Mouse (Mus musculus): ENCODE results near the gene Rilp.

Gene Rilp

GRCm38 (mm10) chr11:75494296-75495049 lies 15.4 kb upstream of the Rilp start:
- peak; percentile 74 for DNase-seq

- DNase-seq: peak; percentile 96
Measured at GRCm38 (mm10) chr11:75498126-75498525, 11.8 kb upstream of the Rilp start.

- peak; percentile 92 for DNase-seq
Measured at GRCm38 (mm10) chr11:75508162-75508561, 1.7 kb upstream of the Rilp start.

GRCm38 (mm10) chr11:75508904-75509303 lies 990 bp upstream of the Rilp start:
- peak; percentile 95 for DNase-seq

- peak; percentile 99 for DNase-seq
Measured at GRCm38 (mm10) chr11:75510627-75510993, 716 bp downstream of the Rilp start.

GRCm38 (mm10) chr11:75511213-75511612 lies 1.3 kb downstream of the Rilp start:
- DNase-seq: peak; percentile 96

- peak; percentile 93 for DNase-seq
Measured at GRCm38 (mm10) chr11:75512301-75513018, 2.6 kb downstream of the Rilp start.

- peak; percentile 99 for DNase-seq
Measured at GRCm38 (mm10) chr11:75513336-75513735, 3.4 kb downstream of the Rilp start, which contains the start of gene Scarf1. TSS of gene Scarf1 (plus strand) at chr11:75513540.

GRCm38 (mm10) chr11:75515186-75515585 lies 5.3 kb downstream of the Rilp start:
- DNase-seq: peak; percentile 92

GRCm38 (mm10) chr11:75519834-75520633 lies 10.1 kb downstream of the Rilp start:
- no peak for DNase-seq

GRCm38 (mm10) chr11:75521609-75522008 lies 11.7 kb downstream of the Rilp start:
- no peak for DNase-seq

GRCm38 (mm10) chr11:75522793-75523192 lies 12.9 kb downstream of the Rilp start:
- DNase-seq: no peak

- peak; percentile 90 for DNase-seq
Measured at GRCm38 (mm10) chr11:75525531-75526125, 15.7 kb downstream of the Rilp start.

GRCm38 (mm10) chr11:75526943-75527342 lies 17.0 kb downstream of the Rilp start:
- DNase-seq: no peak

- peak; percentile 88 for DNase-seq
Measured at GRCm38 (mm10) chr11:75529771-75530170, 19.9 kb downstream of the Rilp start.

- DNase-seq: peak; percentile 98
Measured at GRCm38 (mm10) chr11:75530325-75530724, 20.4 kb downstream of the Rilp start.

GRCm38 (mm10) chr11:75530845-75531373 lies 21.0 kb downstream of the Rilp start:
- DNase-seq: no peak

GRCm38 (mm10) chr11:75531469-75532242 lies 21.8 kb downstream of the Rilp start, which contains the start of gene Slc43a2:
TSS of gene Slc43a2 (plus strand) at chr11:75531694.
- peak; percentile 100 for DNase-seq

- peak; percentile 96 for DNase-seq
Measured at GRCm38 (mm10) chr11:75532340-75533277, 22.7 kb downstream of the Rilp start.

- peak; percentile 92 for DNase-seq
Measured at GRCm38 (mm10) chr11:75533314-75534015, 23.6 kb downstream of the Rilp start.

Data from heart, adult 11 months (tissue).